Mouse (Mus musculus): ENCODE data around the gene Slc25a4. TPM values are rescaled to one million over a fixed set of nuclear protein-coding genes. Genes with fewer than 3 reads are reported as not detected.

Gene Slc25a4
- polyA plus RNA-seq, 1 experiment, result 45.6 TPM

GRCm38 (mm10) chr8:46208354-46208753 lies 2.7 kb downstream of the Slc25a4 start:
- H3K4me1 ChIP-seq, result peaks cover 65% of the 10 kb centered on the region
- no peaks in the 10 kb centered on the region for H3K9me3 ChIP-seq
- H3K4me3 ChIP-seq (replicated peaks), result no peak overlapping the region
- H3K36me3 ChIP-seq (replicated peaks; ENCODE audit: low read length), result peaks cover 56% of the 10 kb centered on the region
- H3K27me3 ChIP-seq (replicated peaks), result no peaks in the 10 kb centered on the region
- TF ChIP-seq FLI1 (IDR thresholded peaks at IDR 0.05; ENCODE audit: low read length) (no peak), GATA1 (IDR thresholded peaks at IDR 0.05; ENCODE audit: borderline replicate concordance, low read length) (no peak)

GRCm38 (mm10) chr8:46206107-46206506 lies 5.0 kb downstream of the Slc25a4 start:
- peaks cover 75% of the 10 kb centered on the region for H3K36me3 ChIP-seq (replicated peaks; ENCODE audit: low read length)
- no peak overlapping the region for H3K4me3 ChIP-seq (replicated peaks)
- no peak for TF ChIP-seq GATA1 (IDR thresholded peaks at IDR 0.05; ENCODE audit: borderline replicate concordance, low read length)
- no peak for TF ChIP-seq FLI1 (IDR thresholded peaks at IDR 0.05; ENCODE audit: low read length)
- H3K27me3 ChIP-seq (replicated peaks), result no peaks in the 10 kb centered on the region
- no peaks in the 10 kb centered on the region for H3K9me3 ChIP-seq
- H3K4me1 ChIP-seq, result peaks cover 61% of the 10 kb centered on the region

- TF ChIP-seq FLI1 (IDR thresholded peaks at IDR 0.05; ENCODE audit: low read length) (no peak), GATA1 (IDR thresholded peaks at IDR 0.05; ENCODE audit: borderline replicate concordance, low read length) (no peak)
- H3K9me3 ChIP-seq, result no peaks in the 10 kb centered on the region
- H3K4me1 ChIP-seq, result peaks cover 54% of the 10 kb centered on the region
- H3K27me3 ChIP-seq (replicated peaks), result no peaks in the 10 kb centered on the region
- H3K4me3 ChIP-seq (replicated peaks), result peak overlapping the region; percentile 60
- peaks cover 82% of the 10 kb centered on the region for H3K36me3 ChIP-seq (replicated peaks; ENCODE audit: low read length)
Measured at GRCm38 (mm10) chr8:46204974-46205640, 6.0 kb downstream of the Slc25a4 start.

- Histone ChIP-seq H3K4me3 (replicated peaks) (no peak overlapping the region), H3K9me3 (no peaks in the 10 kb centered on the region)
Measured at GRCm38 (mm10) chr8:46204301-46204700, 6.8 kb downstream of the Slc25a4 start.

GRCm38 (mm10) chr8:46202350-46202749 lies 8.7 kb downstream of the Slc25a4 start:
- Histone ChIP-seq H3K9me3 (no peaks in the 10 kb centered on the region), H3K36me3 (replicated peaks; ENCODE audit: low read length) (peaks cover 80% of the 10 kb centered on the region), H3K27me3 (replicated peaks) (no peaks in the 10 kb centered on the region), H3K4me3 (replicated peaks) (no peak overlapping the region), H3K4me1 (peaks cover 41% of the 10 kb centered on the region)
- TF ChIP-seq FLI1 (IDR thresholded peaks at IDR 0.05; ENCODE audit: low read length), result no peak
- no peak for TF ChIP-seq GATA1 (IDR thresholded peaks at IDR 0.05; ENCODE audit: borderline replicate concordance, low read length)

More at GRCm38 (mm10) chr8:46204301-46204700, 6.8 kb downstream of the Slc25a4 start:
- Histone ChIP-seq H3K4me1 (peaks cover 46% of the 10 kb centered on the region), H3K36me3 (replicated peaks; ENCODE audit: low read length) (peaks cover 81% of the 10 kb centered on the region), H3K27me3 (replicated peaks) (no peaks in the 10 kb centered on the region)
- TF ChIP-seq FLI1 (IDR thresholded peaks at IDR 0.05; ENCODE audit: low read length) (no peak), GATA1 (IDR thresholded peaks at IDR 0.05; ENCODE audit: borderline replicate concordance, low read length) (no peak)

- Histone ChIP-seq H3K27me3 (replicated peaks) (no peaks in the 10 kb centered on the region), H3K36me3 (replicated peaks; ENCODE audit: low read length) (peaks cover 79% of the 10 kb centered on the region), H3K9me3 (no peaks in the 10 kb centered on the region), H3K4me1 (peaks cover 28% of the 10 kb centered on the region), H3K4me3 (replicated peaks) (no peak overlapping the region)
- TF ChIP-seq GATA1 (IDR thresholded peaks at IDR 0.05; ENCODE audit: borderline replicate concordance, low read length) (no peak), FLI1 (IDR thresholded peaks at IDR 0.05; ENCODE audit: low read length) (no peak)
Measured at GRCm38 (mm10) chr8:46197673-46198072, 13.4 kb downstream of the Slc25a4 start.

GRCm38 (mm10) chr8:46196877-46197276 lies 14.2 kb downstream of the Slc25a4 start:
- no peaks in the 10 kb centered on the region for H3K9me3 ChIP-seq
- H3K27me3 ChIP-seq (replicated peaks), result no peaks in the 10 kb centered on the region
- peaks cover 82% of the 10 kb centered on the region for H3K36me3 ChIP-seq (replicated peaks; ENCODE audit: low read length)
- peak overlapping the region; percentile 28 for H3K4me3 ChIP-seq (replicated peaks)
- H3K4me1 ChIP-seq, result peaks cover 28% of the 10 kb centered on the region
- TF ChIP-seq GATA1 (IDR thresholded peaks at IDR 0.05; ENCODE audit: borderline replicate concordance, low read length), result no peak
- TF ChIP-seq FLI1 (IDR thresholded peaks at IDR 0.05; ENCODE audit: low read length), result no peak

GRCm38 (mm10) chr8:46193100-46193499 lies 18.0 kb downstream of the Slc25a4 start:
- no peaks in the 10 kb centered on the region for H3K27me3 ChIP-seq (replicated peaks)
- H3K9me3 ChIP-seq, result no peaks in the 10 kb centered on the region
- peaks cover 81% of the 10 kb centered on the region for H3K36me3 ChIP-seq (replicated peaks; ENCODE audit: low read length)
- H3K4me3 ChIP-seq (replicated peaks), result no peak overlapping the region
- H3K4me1 ChIP-seq, result peaks cover 21% of the 10 kb centered on the region
- no peak for TF ChIP-seq GATA1 (IDR thresholded peaks at IDR 0.05; ENCODE audit: borderline replicate concordance, low read length)
- no peak for TF ChIP-seq FLI1 (IDR thresholded peaks at IDR 0.05; ENCODE audit: low read length)

- Histone ChIP-seq H3K27me3 (replicated peaks) (no peaks in the 10 kb centered on the region), H3K4me3 (replicated peaks) (no peak overlapping the region), H3K36me3 (replicated peaks; ENCODE audit: low read length) (peaks cover 59% of the 10 kb centered on the region), H3K9me3 (no peaks in the 10 kb centered on the region), H3K4me1 (no peaks in the 10 kb centered on the region; the same call in 1 of the 2 replicates)
- TF ChIP-seq FLI1 (IDR thresholded peaks at IDR 0.05; ENCODE audit: low read length) (no peak), GATA1 (IDR thresholded peaks at IDR 0.05; ENCODE audit: borderline replicate concordance, low read length) (no peak)
Measured at GRCm38 (mm10) chr8:46185361-46185760, 25.7 kb downstream of the Slc25a4 start.

GRCm38 (mm10) chr8:46180136-46180535 lies 30.9 kb downstream of the Slc25a4 start:
- peaks cover 11% of the 10 kb centered on the region for H3K4me1 ChIP-seq
- H3K36me3 ChIP-seq (replicated peaks; ENCODE audit: low read length), result peaks cover 64% of the 10 kb centered on the region
- TF ChIP-seq GATA1 (IDR thresholded peaks at IDR 0.05; ENCODE audit: borderline replicate concordance, low read length) (no peak), FLI1 (IDR thresholded peaks at IDR 0.05; ENCODE audit: low read length) (no peak)
- no peak overlapping the region for H3K4me3 ChIP-seq (replicated peaks)
- H3K27me3 ChIP-seq (replicated peaks), result no peaks in the 10 kb centered on the region
- H3K9me3 ChIP-seq, result no peaks in the 10 kb centered on the region
